Mouse (Mus musculus) left cerebral cortex, postnatal 36 days (tissue): ENCODE data around the gene Toe1. TPM values are rescaled to one million over a fixed set of nuclear protein-coding genes. Genes with fewer than 3 reads are reported as not detected.

ENCODE experiments used
- total RNA-seq, 2 experiments: library from RNA; stranded (reverse); gene quantifications; 2 replicates each; pipeline ENCODE4 v1.2.3; 2021

Gene Toe1
- total RNA-seq, 2 experiments from 2014 or later: 10.7 to 12.1 TPM

Other genes with a start within 250 kb of the Toe1 start
- 10 to 100 TPM; 35.7 to 43.6 TPM for gene Gpbp1l1, start 250.0 kb downstream of the Toe1 start, total RNA-seq
- 1 to 10 TPM; 5.3 to 6.3 TPM for gene Ccdc17, start 211.0 kb downstream of the Toe1 start, total RNA-seq
- gene Nasp, start 179.7 kb downstream of the Toe1 start, total RNA-seq: 10 to 100 TPM; 26.9 to 34.8 TPM
- 100 to 1,000 TPM; 380 to 465 TPM for gene Akr1a1, start 156.0 kb downstream of the Toe1 start, total RNA-seq
- 100 to 1,000 TPM; 135 to 160 TPM for gene Prdx1, start 122.1 kb downstream of the Toe1 start, total RNA-seq
- gene Mmachc, start 99.2 kb downstream of the Toe1 start, total RNA-seq: 10 to 100 TPM; 17.5 TPM
- gene Ccdc163, start 99.1 kb downstream of the Toe1 start, total RNA-seq: 1 to 10 TPM; 4.6 to 5.1 TPM
- 1 to 10 TPM; 4.8 to 5.4 TPM for gene Tesk2, start 86.7 kb downstream of the Toe1 start, total RNA-seq
- gene Mutyh, start 83 bp upstream of the Toe1 start, total RNA-seq: 1 to 10 TPM; 1.6 to 3.0 TPM
- 1 to 10 TPM in 1 of 2 experiments, under 1 TPM in 1; 0.72 to 1.1 TPM for gene Hpdl, start 14.1 kb upstream of the Toe1 start, total RNA-seq
- 10 to 100 TPM in 1 of 2 experiments, 1 to 10 TPM in 1; 8.9 to 10.2 TPM for gene Zswim5, start 69.7 kb upstream of the Toe1 start, total RNA-seq
- gene Urod, start 186.8 kb upstream of the Toe1 start, total RNA-seq: 10 to 100 TPM; 60.9 to 63.5 TPM
- 10 to 100 TPM; 41.5 to 45.7 TPM for gene Hectd3, start 187.7 kb upstream of the Toe1 start, total RNA-seq
- gene Eif2b3, start 211.8 kb upstream of the Toe1 start, total RNA-seq: 10 to 100 TPM; 16.1 to 21.6 TPM